Mouse (Mus musculus) ES-Bruce4 (cell line): ENCODE measurements at regions not wholly inside any gene's neighbourhood (a gene's known extent, or its start where the extent isn't known, plus 50 kb on each side); places are given as distances from the start of the nearest gene placed in this dataset.

Source experiments
- H3K27ac ChIP-seq: 2 replicates; pipeline ENCODE4 v1.5.1; 2012; ENCODE audit warnings: low read length, inconsistent platforms; ENCODE audit not compliant: insufficient read depth
- H3K27me3 ChIP-seq: 2 replicates; pipeline ENCODE4 v1.6.1; 2012; ENCODE audit warnings: mild to moderate bottlenecking, low read length, inconsistent platforms; ENCODE audit not compliant: control insufficient read depth, poor library complexity, insufficient read depth, severe bottlenecking
- H3K36me3 ChIP-seq: 2 replicates; pipeline ENCODE4 v1.6.1; 2012; ENCODE audit warnings: inconsistent platforms, mild to moderate bottlenecking, low read length, moderate library complexity; ENCODE audit not compliant: control insufficient read depth, poor library complexity, insufficient read depth, severe bottlenecking
- H3K4me1 ChIP-seq: one replicate; pipeline ENCODE4 v1.8.1; 2011; ENCODE audit warnings: low read length; ENCODE audit not compliant: control insufficient read depth, insufficient read depth
- H3K4me3 ChIP-seq: 2 replicates; pipeline ENCODE4 v1.5.1; 2011; ENCODE audit warnings: low read depth, mild to moderate bottlenecking, low read length
- H3K9ac ChIP-seq: 2 replicates; pipeline ENCODE4 v1.6.1; 2012; ENCODE audit warnings: low read depth, mild to moderate bottlenecking, inconsistent platforms; ENCODE audit not compliant: poor library complexity, severe bottlenecking
- H3K9me3 ChIP-seq: replicated peaks from 2 replicates; pipeline ENCODE4 v1.6.1; 2012; ENCODE audit warnings: mild to moderate bottlenecking, low read length, inconsistent platforms; ENCODE audit not compliant: control insufficient read depth, poor library complexity, insufficient read depth, severe bottlenecking
- CTCF ChIP-seq: IDR thresholded peaks from one replicate; pipeline ENCODE4 v1.8.1; 2011; ENCODE audit warnings: low read depth, low read length
- EP300 ChIP-seq: IDR thresholded peaks from 2 replicates; pipeline ENCODE4 v1.6.1; 2011; ENCODE audit warnings: low read depth, low read length; ENCODE audit not compliant: insufficient read depth
- POLR2A ChIP-seq: IDR thresholded peaks from one replicate; pipeline ENCODE4 v1.8.1; 2011; ENCODE audit warnings: low read length; ENCODE audit not compliant: insufficient read depth

DNA sequence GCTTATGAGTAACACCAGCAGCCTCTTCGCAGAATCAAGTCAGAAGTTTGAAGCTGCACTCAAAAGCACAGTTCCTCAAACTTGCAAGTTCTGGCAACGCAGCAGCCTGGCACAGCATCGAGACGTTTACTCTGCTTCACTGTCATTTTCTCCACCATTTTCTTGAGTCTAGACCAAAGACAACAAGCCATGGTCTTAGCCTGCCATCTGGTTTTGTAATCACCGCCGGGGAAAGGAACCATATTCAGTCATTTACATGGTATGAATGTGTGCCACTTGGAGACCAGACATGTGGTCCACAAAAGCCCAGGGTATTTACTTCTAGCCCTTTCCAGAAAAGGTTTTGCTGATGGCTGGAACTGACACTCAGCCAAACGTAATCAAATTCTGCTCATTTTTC lies 122.5 kb upstream of the Cdyl start:
- H3K9me3 ChIP-seq = no peaks in the 10 kb centered on the region
- H3K4me1 ChIP-seq = no peaks in the 10 kb centered on the region
- H3K27ac ChIP-seq = no peak overlapping the region
- no peaks in the 10 kb centered on the region for H3K36me3 ChIP-seq
- H3K9ac ChIP-seq = no peak overlapping the region
- H3K27me3 ChIP-seq = no peaks in the 10 kb centered on the region
- TF ChIP-seq CTCF (no peak), EP300 (no peak), POLR2A (no peak)
- H3K4me3 ChIP-seq = no peak overlapping the region

GRCm38 (mm10) chr13:35537936-35538335 lies 121.7 kb upstream of the Cdyl start:
- no peaks in the 10 kb centered on the region for H3K27me3 ChIP-seq
- no peak overlapping the region for H3K27ac ChIP-seq
- H3K36me3 ChIP-seq = no peaks in the 10 kb centered on the region
- H3K9me3 ChIP-seq = no peaks in the 10 kb centered on the region
- no peak for TF ChIP-seq POLR2A
- TF ChIP-seq CTCF = no peak
- TF ChIP-seq EP300 = no peak
- no peaks in the 10 kb centered on the region for H3K4me1 ChIP-seq
- H3K4me3 ChIP-seq = no peak overlapping the region
- H3K9ac ChIP-seq = no peak overlapping the region

DNA sequence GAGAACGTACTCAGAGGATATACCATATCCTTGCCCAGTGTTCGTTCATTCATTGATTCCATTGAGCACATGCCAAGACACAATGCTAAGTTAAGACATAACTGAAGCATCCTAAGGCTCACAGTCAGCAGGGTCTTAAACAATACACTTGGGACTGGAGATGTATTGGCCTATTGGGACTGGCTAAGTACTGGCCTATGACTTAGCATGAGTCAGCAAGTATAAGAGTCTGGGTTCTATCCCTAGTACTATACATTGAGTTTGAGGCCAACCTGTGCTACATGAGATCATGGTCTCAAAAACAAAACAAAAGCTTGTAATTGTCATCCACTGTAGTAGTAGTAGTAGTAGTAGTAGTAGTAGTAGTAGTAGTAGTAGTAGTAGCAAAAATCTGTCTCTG lies 119.2 kb upstream of the Cdyl start:
- TF ChIP-seq CTCF (no peak), EP300 (no peak), POLR2A (no peak)
- no peaks in the 10 kb centered on the region for H3K36me3 ChIP-seq
- H3K27ac ChIP-seq = no peak overlapping the region
- no peaks in the 10 kb centered on the region for H3K4me1 ChIP-seq
- no peaks in the 10 kb centered on the region for H3K27me3 ChIP-seq
- H3K4me3 ChIP-seq = no peak overlapping the region
- no peak overlapping the region for H3K9ac ChIP-seq
- no peaks in the 10 kb centered on the region for H3K9me3 ChIP-seq

DNA sequence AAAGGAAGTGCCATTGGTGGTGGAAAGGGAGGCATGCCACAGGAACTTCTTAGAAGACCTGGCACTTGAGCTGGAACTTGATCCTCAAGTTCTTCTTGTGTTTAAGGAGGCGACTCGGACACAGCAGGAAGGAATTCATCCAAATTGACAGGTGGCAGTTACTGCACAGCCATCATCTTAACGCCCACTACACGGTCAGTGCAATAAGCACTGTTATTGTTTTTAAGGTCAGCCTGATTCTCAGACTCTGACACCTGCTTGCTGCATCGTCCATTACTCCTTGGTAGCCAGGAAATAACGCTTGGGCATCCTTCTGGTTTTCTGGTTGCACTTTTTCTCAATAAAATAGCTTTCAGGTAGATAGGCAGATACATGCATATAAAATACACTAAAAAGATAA lies 118.6 kb upstream of the Cdyl start:
- Histone ChIP-seq H3K9me3 (no peaks in the 10 kb centered on the region), H3K4me1 (no peaks in the 10 kb centered on the region), H3K27ac (no peak overlapping the region), H3K4me3 (no peak overlapping the region), H3K36me3 (no peaks in the 10 kb centered on the region), H3K9ac (no peak overlapping the region), H3K27me3 (no peaks in the 10 kb centered on the region)
- no peak for TF ChIP-seq POLR2A

GRCm38 (mm10) chr13:35564006-35564405 lies 95.6 kb upstream of the Cdyl start:
- no peak overlapping the region for H3K4me3 ChIP-seq
- no peaks in the 10 kb centered on the region for H3K9me3 ChIP-seq
- no peak overlapping the region for H3K9ac ChIP-seq
- H3K27ac ChIP-seq = no peak overlapping the region
- no peak for TF ChIP-seq CTCF
- no peak for TF ChIP-seq POLR2A
- no peak for TF ChIP-seq EP300
- H3K27me3 ChIP-seq = no peaks in the 10 kb centered on the region
- H3K4me1 ChIP-seq = no peaks in the 10 kb centered on the region
- no peaks in the 10 kb centered on the region for H3K36me3 ChIP-seq

DNA sequence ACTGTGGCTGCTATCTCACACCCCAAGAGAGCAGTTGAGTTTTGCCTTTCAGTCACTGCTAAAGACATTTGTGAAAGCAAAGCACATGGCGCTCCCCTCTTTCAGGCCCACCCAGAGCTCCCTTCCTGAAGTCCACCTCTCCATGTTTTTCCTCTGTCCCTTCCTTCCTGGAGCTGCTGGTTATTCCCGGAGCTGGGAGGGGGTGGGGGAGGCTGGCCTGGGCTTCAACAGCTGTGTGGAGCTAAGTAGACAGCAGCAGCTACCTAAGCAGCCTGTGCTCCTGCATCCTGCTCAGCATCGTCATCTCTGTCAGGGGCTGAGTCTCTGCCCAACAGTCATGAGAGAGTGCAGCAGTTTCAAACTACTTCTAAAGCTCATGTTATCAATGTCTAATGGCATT lies 78.0 kb upstream of the Cdyl start:
- Histone ChIP-seq H3K9me3 (no peaks in the 10 kb centered on the region), H3K9ac (no peak overlapping the region), H3K36me3 (no peaks in the 10 kb centered on the region), H3K27ac (no peak overlapping the region), H3K27me3 (no peaks in the 10 kb centered on the region), H3K4me3 (no peak overlapping the region), H3K4me1 (no peaks in the 10 kb centered on the region)
- TF ChIP-seq POLR2A (no peak), EP300 (peak; percentile 62; the same call in 1 of the 2 replicates), CTCF (no peak)
